Mouse (Mus musculus) neutrophil, adult 59 days (primary cell): ENCODE data around the gene Mms22l. TPM values are rescaled to one million over a fixed set of nuclear protein-coding genes. Genes with fewer than 3 reads are reported as not detected.

Source experiments
- total RNA-seq, 2 experiments: library from RNA; stranded (reverse); gene quantifications; 1 replicate in 1 of 2; 2 replicates in 1 of 2; pipeline ENCODE4 v1.2.4; 2023

The Mms22l gene
- total RNA-seq: 10 to 100 TPM; 19.4 to 19.8 TPM

GRCm38 (mm10) chr4:24496116-24496952, at the start of gene Mms22l:
Gene Mms22l (plus strand): TSS chr4:24496451.

